Mouse (Mus musculus) c-Kit-negative CD71-positive TER-119-positive erythroid progenitor cells, embryonic 14.5 days (primary cell): Measurements from ENCODE around the gene Cebpe.

Source experiments
- DNase-seq: peaks from one replicate; pipeline ENCODE4 v3.0.0-alpha.2; 2013; ENCODE audit warnings: low read depth, low spot score

Cebpe gene

GRCm38 (mm10) chr14:54712074-54712473 is at the start of gene Cebpe:
TSS of gene Cebpe (minus strand) at chr14:54712174.
- no peak for DNase-seq

- DNase-seq = no peak
Observed at GRCm38 (mm10) chr14:54756382-54756781, 44.4 kb upstream of the Cebpe start.

- DNase-seq = no peak
Observed at GRCm38 (mm10) chr14:54754602-54755018, 42.6 kb upstream of the Cebpe start.

GRCm38 (mm10) chr14:54753986-54754601 is 42.1 kb upstream of the Cebpe start:
- no peak for DNase-seq

GRCm38 (mm10) chr14:54752938-54753337 is 41.0 kb upstream of the Cebpe start:
- DNase-seq = no peak

- DNase-seq = no peak
Observed at GRCm38 (mm10) chr14:54751768-54752167, 39.8 kb upstream of the Cebpe start.

GRCm38 (mm10) chr14:54749238-54749637 is 37.3 kb upstream of the Cebpe start:
- no peak for DNase-seq

- DNase-seq = no peak
Observed at GRCm38 (mm10) chr14:54747942-54748917, 36.3 kb upstream of the Cebpe start.

GRCm38 (mm10) chr14:54746038-54746437 is 34.1 kb upstream of the Cebpe start:
- DNase-seq = no peak

- no peak for DNase-seq
Observed at GRCm38 (mm10) chr14:54744473-54744872, 32.5 kb upstream of the Cebpe start.

- no peak for DNase-seq
Observed at GRCm38 (mm10) chr14:54742375-54742774, 30.4 kb upstream of the Cebpe start.

- DNase-seq = no peak
Observed at GRCm38 (mm10) chr14:54741721-54742120, 29.7 kb upstream of the Cebpe start.

- no peak for DNase-seq
Observed at GRCm38 (mm10) chr14:54737634-54738033, 25.7 kb upstream of the Cebpe start.

GRCm38 (mm10) chr14:54736555-54737552 is 24.9 kb upstream of the Cebpe start:
- no peak for DNase-seq

GRCm38 (mm10) chr14:54735221-54735620 is 23.2 kb upstream of the Cebpe start:
- DNase-seq = no peak

- no peak for DNase-seq
Observed at GRCm38 (mm10) chr14:54734004-54734403, 22.0 kb upstream of the Cebpe start.

GRCm38 (mm10) chr14:54732206-54732605 is 20.2 kb upstream of the Cebpe start:
- no peak for DNase-seq

- no peak for DNase-seq
Observed at GRCm38 (mm10) chr14:54730305-54730704, 18.3 kb upstream of the Cebpe start.

- no peak for DNase-seq
Observed at GRCm38 (mm10) chr14:54728823-54729653, 17.1 kb upstream of the Cebpe start.

GRCm38 (mm10) chr14:54727565-54727964 is 15.6 kb upstream of the Cebpe start:
- no peak for DNase-seq

- no peak for DNase-seq
Observed at GRCm38 (mm10) chr14:54724049-54724448, 12.1 kb upstream of the Cebpe start.
